Mouse (Mus musculus) naive thymus-derived CD4-positive, alpha-beta T cell, adult 2 months (primary cell): ENCODE measurements around the gene Bglap2.
"Not testable (repeated sequence)": the region's sequence is repeated elsewhere in the genome, so short reads cannot be mapped to it uniquely, and the experiment has no call there.

Experiments used
- DNase-seq: peaks from one replicate; pipeline ENCODE4 v3.0.0-alpha.2; 2011; ENCODE audit warnings: low read depth

Bglap2 gene

DNA sequence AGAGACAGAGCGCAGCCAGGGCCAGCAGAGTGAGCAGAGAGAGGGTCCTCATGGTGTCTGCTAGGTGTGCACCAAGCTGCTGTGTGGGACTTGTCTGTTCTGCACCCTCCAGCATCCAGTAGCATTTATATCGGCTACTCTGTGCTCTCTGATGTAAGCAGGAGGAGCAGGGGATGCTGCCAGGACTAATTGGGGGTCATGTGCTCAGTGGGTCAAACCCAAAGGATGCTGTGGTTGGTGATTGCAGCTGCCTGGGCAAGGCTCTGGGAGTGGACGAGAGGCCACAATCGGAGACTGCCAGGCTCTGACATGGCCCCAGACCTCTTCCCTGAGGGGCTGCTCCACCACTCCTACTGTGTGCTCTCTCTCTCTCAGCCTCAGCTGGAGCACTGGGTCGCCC lies at the start of gene Bglap2:
Gene Bglap2, minus strand, starts transcription at position 101 of the 400 bp plus-strand sequence.
- DNase-seq = not testable (repeated sequence)

DNA sequence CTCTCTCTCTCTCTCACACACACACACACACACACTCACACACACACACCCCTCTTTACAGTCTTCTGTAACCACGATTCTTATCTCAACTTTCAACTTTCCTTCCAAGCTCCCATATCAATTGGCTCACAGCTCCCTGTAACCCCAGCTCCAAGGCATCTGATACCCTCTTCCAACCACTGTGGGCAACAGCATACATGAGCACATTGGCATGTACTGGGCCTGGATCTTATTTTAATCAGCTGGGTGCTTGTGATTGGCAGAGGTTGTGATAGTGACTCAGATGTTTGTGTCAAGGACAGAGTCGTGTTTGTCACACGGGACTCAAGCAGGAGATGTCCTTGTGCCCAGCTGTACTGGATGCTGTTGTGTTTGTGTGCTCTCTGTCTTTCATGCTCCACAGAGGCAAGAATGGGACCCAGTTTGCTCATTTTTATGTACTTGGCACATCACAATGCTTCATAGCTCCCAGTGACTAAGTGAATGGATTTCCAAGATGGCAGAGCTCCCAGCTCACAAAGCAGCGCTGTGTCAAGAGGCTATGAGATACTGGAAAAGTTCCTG lies 48.9 kb upstream of the Bglap2 start:
- no peak for DNase-seq

DNA sequence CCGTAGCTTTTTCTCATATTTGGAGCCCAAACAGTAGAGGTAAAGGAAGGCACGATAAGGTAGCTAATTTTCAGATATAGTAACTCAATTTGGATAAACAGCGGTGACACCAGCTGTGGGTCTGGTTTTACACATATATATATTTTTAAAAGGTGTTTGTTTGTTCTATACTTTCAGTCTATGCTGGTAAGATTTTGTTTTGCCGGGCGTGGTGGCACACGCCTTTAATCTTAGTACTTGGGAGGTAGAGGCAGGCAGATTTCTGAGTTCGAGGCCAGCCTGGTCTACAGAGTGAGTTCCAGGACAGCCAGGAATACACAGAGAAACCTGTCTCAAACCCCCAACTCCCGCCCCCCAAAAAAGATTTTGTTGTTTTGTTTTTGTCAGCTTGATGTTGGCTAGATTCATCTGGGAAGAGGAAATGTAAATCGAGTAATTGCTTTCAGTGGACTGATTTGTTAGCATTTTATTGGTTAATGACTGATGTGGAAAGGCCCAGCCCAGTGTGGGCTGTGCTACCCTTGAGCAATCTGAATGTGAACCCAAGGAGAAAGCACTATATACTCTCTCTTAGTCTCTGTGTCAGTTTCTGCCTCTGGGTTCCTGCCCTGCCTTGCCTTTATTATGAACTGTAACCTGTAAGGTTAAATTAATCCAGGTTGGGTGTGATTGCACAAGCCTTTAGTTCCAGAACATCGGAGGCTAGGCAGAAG lies 47.4 kb upstream of the Bglap2 start:
- no peak for DNase-seq

DNA sequence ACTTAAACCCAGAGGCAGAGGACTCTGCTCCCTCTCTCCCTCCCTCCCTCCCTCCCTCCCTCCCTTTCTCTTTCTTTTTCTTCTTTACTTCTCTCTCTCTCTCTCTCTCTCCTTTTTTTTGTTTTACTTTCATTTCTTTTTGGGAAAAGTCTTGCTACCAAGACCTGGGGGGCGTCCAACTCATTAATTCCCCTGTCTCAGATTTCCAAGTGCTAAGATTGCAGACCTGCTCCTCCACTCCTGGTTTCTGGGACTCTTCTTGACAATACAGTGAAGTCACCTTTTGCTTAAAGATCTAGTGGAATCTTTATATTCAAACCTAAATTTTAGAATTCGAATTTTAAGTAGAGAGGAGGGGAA lies 46.8 kb upstream of the Bglap2 start:
- no peak for DNase-seq

GRCm38 (mm10) chr3:88424605-88425329 lies 46.3 kb upstream of the Bglap2 start, which contains the start of gene Slc25a44:
Slc25a44 (minus strand) TSS chr3:88425139.
- peak; percentile 97 for DNase-seq

GRCm38 (mm10) chr3:88422020-88422720 lies 43.7 kb upstream of the Bglap2 start:
- DNase-seq = no peak

- no peak for DNase-seq
Measured at GRCm38 (mm10) chr3:88420771-88421170, 42.3 kb upstream of the Bglap2 start.

- no peak for DNase-seq
Measured at GRCm38 (mm10) chr3:88418016-88418415, 39.5 kb upstream of the Bglap2 start.

- no peak for DNase-seq
Measured at GRCm38 (mm10) chr3:88415668-88416067, 37.2 kb upstream of the Bglap2 start.

- DNase-seq = no peak
Measured at GRCm38 (mm10) chr3:88412636-88413035, 34.1 kb upstream of the Bglap2 start.

DNA sequence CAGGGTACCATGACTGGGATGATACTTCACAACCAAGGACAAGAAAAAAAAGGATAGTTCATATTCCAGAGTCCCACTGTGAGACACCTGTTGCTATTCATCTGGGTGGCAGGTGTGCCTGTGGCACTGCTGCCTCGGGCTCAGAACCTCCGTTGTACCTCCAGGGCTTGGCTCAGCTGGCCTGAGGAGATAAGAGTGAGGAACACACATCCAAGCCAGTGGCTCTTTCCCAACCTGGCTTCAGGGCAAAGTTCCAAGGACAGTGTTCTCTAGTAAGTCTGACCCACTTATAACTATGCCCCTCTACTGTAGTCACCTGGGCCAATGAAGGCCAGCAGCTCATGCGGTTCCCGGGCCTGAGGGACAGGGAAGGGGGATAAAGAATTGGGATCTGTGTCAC lies 33.2 kb upstream of the Bglap2 start:
- no peak for DNase-seq

- no peak for DNase-seq
Measured at GRCm38 (mm10) chr3:88410645-88411031, 32.1 kb upstream of the Bglap2 start.

GRCm38 (mm10) chr3:88409741-88410644 lies 31.5 kb upstream of the Bglap2 start, which contains the start of gene Pmf1:
Pmf1 (minus strand) TSS chr3:88410331.
- DNase-seq = peak; percentile 94

DNA sequence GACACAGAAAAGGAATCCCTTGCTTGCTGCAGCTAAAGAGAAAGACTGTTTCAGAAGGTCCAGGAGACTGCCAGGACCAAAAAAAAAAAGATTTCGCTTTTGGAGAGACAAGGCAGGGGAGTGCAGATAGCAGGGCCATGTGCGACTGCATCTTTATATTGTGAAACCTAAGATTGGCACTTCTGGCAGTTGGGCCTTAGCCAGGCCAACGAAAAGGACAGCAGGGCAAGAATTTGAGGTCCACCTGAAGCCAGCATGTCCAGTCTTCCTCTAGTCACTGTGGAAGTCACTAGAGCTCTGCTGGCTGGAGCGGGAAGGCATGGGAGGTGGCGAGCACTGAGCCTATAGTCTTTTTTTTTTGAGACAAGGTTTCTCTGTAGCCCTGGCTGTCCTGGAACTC lies 30.5 kb upstream of the Bglap2 start:
- no peak for DNase-seq

GRCm38 (mm10) chr3:88407529-88407928 lies 29.0 kb upstream of the Bglap2 start:
- DNase-seq = peak; percentile 21

- peak; percentile 91 for DNase-seq
Measured at GRCm38 (mm10) chr3:88407090-88407489, 28.6 kb upstream of the Bglap2 start.

DNA sequence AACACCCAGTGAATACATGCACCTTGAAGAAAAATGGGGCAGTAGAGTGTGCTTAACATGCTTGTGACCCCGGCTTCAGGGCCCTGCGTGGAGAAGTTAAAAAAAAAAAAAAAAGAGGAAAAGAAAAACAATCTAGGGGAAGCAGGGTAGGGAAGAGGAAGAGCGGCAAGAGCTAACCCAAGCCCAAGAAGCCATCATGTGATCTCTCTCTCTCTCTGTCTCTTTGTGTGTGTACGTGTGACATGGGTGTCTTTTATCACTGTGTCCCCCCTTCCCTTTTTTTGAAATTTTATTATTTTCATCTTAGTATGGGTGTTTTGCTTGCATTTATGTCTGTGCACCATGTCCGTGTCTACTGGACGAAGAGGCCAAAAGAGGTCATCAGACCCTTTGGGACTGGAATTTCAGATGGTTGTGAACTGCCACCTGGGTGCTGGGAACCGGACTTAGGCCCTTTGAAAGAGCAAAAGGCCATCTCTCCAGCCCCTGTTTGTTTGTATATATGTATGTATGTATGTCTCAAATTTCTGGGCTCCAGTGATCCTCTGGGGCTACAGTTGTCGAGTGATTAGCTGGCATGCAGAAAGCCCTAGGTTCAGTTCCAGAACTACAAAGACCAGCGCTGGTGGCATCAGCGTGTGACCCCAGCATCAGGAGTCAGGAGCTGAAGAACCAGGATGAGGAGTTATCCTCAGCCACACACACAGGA lies 25.2 kb upstream of the Bglap2 start:
- DNase-seq = no peak

- no peak for DNase-seq
Measured at GRCm38 (mm10) chr3:88398666-88399065, 20.2 kb upstream of the Bglap2 start.

DNA sequence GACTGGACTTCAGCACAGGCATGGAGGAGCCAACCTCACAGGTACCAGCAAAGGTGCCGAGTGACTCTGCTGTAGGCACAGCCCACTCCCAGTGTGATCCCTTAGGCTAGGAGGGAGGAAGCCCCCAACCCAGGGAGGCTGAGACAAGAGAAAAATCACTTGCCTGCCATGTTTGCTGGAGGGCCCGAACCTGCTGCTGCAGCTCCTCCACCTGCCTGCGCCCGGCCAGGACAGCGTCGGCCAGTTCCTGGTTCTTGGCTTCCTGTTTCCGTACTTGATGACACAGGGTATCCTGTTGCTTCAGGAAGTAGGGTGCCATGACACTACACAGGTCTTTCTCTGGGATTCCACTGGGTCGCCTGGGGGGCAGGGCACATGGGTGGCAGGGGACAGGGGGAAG lies 17.2 kb upstream of the Bglap2 start:
- no peak for DNase-seq

- no peak for DNase-seq
Measured at GRCm38 (mm10) chr3:88395288-88395687, 16.8 kb upstream of the Bglap2 start.
